Mouse (Mus musculus): Measurements from ENCODE around the gene St13. TPM values are rescaled to one million over a fixed set of nuclear protein-coding genes. Genes with fewer than 3 reads are reported as not detected.
A peak's percentile ranks its signal among the peaks of the same experiment; 100 is the strongest.

The St13 gene
- polyA plus RNA-seq, 1 experiment = 119 TPM

DNA sequence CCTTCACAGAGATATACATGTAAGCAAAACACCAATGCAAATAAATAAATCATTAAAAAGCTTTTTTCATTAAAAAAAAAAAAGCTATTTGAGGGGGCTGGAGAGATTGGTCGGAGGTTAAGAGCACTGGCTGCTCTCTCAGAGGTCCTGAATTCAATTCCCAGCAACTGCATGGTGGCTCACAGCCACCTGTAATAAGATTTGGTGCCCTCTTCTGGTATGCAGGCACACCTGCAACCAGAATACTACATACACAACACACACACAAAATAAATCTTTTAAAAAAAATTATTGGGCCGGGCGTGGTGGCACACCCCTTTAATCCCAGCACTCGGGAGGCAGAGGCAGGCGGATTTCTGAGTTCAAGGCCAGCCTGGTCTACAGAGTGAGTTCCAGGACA lies 13.6 kb downstream of the St13 start:
- no peak overlapping the region for H3K4me3 ChIP-seq (replicated peaks; ENCODE audit: control insufficient read depth, low read depth, low read length)
- no peaks in the 10 kb centered on the region for H3K4me1 ChIP-seq (ENCODE audit: control insufficient read depth, insufficient read depth, low read length)
- TF ChIP-seq CTCF (IDR thresholded peaks at IDR 0.05; ENCODE audit: control insufficient read depth, insufficient read depth, low read length) (peak; percentile 22; the same call in 1 of the 2 replicates), POLR2A (IDR thresholded peaks at IDR 0.05; ENCODE audit: borderline replicate concordance, control insufficient read depth, low read depth, low read length) (no peak)
- 89% methylated on average over 5 of the region's 5 CpGs for WGBS
- H3K27ac ChIP-seq (ENCODE audit: control insufficient read depth, insufficient read depth, low read depth, low read length, poor library complexity) = no peak overlapping the region

DNA sequence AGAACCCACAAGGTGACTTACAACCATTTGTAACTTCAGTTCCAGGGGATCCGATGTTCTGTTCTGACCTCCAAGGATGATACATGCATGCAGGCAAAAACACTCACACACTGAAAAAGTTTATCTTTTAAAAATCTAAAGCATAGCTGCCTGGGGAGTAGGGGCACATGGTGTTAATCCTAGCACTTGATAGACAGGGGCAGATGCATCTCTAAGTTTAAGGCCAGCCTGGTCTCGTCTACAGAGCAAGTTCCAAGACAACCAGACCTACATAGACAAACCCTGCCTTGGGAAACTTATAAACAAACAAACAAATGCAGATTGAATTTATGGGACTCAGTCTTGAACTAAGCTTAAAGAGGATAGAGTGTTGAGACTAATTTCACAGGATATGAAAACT lies 21.0 kb downstream of the St13 start:
- Histone ChIP-seq H3K27ac (ENCODE audit: control insufficient read depth, insufficient read depth, low read depth, low read length, poor library complexity) (no peak overlapping the region), H3K4me3 (replicated peaks; ENCODE audit: control insufficient read depth, low read depth, low read length) (no peak overlapping the region), H3K4me1 (ENCODE audit: control insufficient read depth, insufficient read depth, low read length) (no peaks in the 10 kb centered on the region)
- TF ChIP-seq CTCF (IDR thresholded peaks at IDR 0.05; ENCODE audit: control insufficient read depth, insufficient read depth, low read length) (no peak), POLR2A (IDR thresholded peaks at IDR 0.05; ENCODE audit: borderline replicate concordance, control insufficient read depth, low read depth, low read length) (no peak)
- 79% methylated on average over 2 of the region's 2 CpGs for WGBS

DNA sequence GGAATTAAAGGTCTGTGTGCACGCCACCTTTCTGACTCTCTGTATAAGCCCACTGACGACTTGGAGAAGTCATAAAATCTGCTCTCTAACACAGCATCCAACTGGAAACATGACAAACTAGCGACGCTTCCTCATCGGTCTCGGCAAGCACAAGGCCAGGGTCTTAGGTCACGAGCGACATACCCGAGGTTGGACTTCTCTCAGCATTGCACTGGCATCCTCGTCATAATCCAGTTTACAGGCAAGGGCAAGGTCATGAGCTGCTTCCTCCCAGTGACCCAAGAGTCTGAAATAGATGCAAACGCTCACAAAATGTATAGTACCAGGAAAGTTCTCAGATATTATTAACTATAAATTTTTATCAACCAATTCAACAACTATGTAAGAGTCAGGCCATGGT lies 25.3 kb downstream of the St13 start:
- no peaks in the 10 kb centered on the region for H3K4me1 ChIP-seq (ENCODE audit: control insufficient read depth, insufficient read depth, low read length)
- WGBS = 90% methylated on average over 11 of the region's 11 CpGs
- no peak overlapping the region for H3K27ac ChIP-seq (ENCODE audit: control insufficient read depth, insufficient read depth, low read depth, low read length, poor library complexity)
- H3K4me3 ChIP-seq (replicated peaks; ENCODE audit: control insufficient read depth, low read depth, low read length) = no peak overlapping the region
- TF ChIP-seq POLR2A (IDR thresholded peaks at IDR 0.05; ENCODE audit: borderline replicate concordance, control insufficient read depth, low read depth, low read length) (no peak), CTCF (IDR thresholded peaks at IDR 0.05; ENCODE audit: control insufficient read depth, insufficient read depth, low read length) (no peak)

DNA sequence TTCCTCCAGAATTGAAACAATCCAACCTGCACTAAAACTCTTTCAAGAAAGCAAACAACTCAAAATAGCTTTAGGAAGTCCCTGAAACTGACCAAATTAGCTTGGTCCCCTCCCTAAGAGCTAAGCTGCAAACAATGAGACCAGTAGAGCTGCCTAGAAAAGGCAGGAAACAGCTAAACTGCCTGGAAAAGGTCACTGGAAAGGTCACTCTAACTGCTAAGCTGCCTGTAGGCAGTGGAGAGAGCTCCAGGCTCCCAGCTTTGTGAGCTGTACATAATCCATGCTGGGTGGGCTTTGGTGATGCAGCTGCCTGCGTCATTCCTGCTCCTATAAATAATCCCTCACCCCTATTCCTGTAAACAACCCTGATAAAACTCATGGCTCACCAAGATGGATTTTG lies 29.5 kb downstream of the St13 start:
- Histone ChIP-seq H3K4me1 (ENCODE audit: control insufficient read depth, insufficient read depth, low read length) (no peaks in the 10 kb centered on the region), H3K27ac (ENCODE audit: control insufficient read depth, insufficient read depth, low read depth, low read length, poor library complexity) (no peak overlapping the region), H3K4me3 (replicated peaks; ENCODE audit: control insufficient read depth, low read depth, low read length) (no peak overlapping the region)
- TF ChIP-seq CTCF (IDR thresholded peaks at IDR 0.05; ENCODE audit: control insufficient read depth, insufficient read depth, low read length) (no peak), POLR2A (IDR thresholded peaks at IDR 0.05; ENCODE audit: borderline replicate concordance, control insufficient read depth, low read depth, low read length) (no peak)
- WGBS = 81% methylated on average over 1 of the region's 1 CpGs

DNA sequence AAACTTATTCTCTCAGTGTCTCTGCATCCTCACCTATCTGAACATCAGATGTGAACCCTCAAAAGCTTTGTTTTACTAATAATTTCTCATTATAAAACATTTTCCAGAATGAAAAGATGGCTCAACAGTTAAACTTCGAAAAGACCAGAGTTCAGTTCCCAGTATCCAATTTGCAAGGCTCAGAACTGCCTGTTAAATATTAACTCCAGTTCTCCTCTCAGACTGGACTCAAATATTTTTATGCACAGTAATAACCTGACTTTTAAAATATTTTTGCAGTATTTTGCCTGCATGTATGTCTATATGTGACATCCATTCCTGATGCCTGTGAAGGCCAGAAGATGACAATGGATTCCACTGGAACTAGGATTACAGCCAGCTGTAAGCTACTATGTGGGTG lies 31.3 kb downstream of the St13 start:
- WGBS = 85% methylated on average over 1 of the region's 1 CpGs
- Histone ChIP-seq H3K4me3 (replicated peaks; ENCODE audit: control insufficient read depth, low read depth, low read length) (no peak overlapping the region), H3K4me1 (ENCODE audit: control insufficient read depth, insufficient read depth, low read length) (no peaks in the 10 kb centered on the region), H3K27ac (ENCODE audit: control insufficient read depth, insufficient read depth, low read depth, low read length, poor library complexity) (no peak overlapping the region)
- TF ChIP-seq POLR2A (IDR thresholded peaks at IDR 0.05; ENCODE audit: borderline replicate concordance, control insufficient read depth, low read depth, low read length) (no peak), CTCF (IDR thresholded peaks at IDR 0.05; ENCODE audit: control insufficient read depth, insufficient read depth, low read length) (no peak)

DNA sequence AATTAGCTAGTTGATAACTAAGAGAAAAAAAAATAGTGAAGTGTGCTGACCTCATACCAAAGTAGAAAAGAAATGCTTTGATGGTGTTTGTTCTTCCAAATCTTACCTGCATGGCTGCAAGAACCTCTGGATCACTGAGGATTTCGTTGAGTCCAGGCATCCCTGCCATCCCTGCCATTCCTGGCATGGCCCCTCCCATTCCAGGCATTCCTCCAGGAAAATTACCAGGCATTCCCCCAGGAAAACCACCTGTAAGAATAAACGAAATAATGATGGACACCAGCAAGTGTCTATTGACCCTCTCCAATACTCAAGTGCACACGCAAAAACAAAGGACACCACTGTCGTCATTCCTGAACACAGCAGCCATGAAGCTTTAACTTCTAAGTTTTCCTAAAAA lies 33.6 kb downstream of the St13 start:
- Histone ChIP-seq H3K27ac (ENCODE audit: control insufficient read depth, insufficient read depth, low read depth, low read length, poor library complexity) (no peak overlapping the region), H3K4me1 (ENCODE audit: control insufficient read depth, insufficient read depth, low read length) (no peaks in the 10 kb centered on the region), H3K4me3 (replicated peaks; ENCODE audit: control insufficient read depth, low read depth, low read length) (no peak overlapping the region)
- TF ChIP-seq CTCF (IDR thresholded peaks at IDR 0.05; ENCODE audit: control insufficient read depth, insufficient read depth, low read length) (no peak), POLR2A (IDR thresholded peaks at IDR 0.05; ENCODE audit: borderline replicate concordance, control insufficient read depth, low read depth, low read length) (no peak)
- WGBS = 85% methylated on average over 4 of the region's 4 CpGs

DNA sequence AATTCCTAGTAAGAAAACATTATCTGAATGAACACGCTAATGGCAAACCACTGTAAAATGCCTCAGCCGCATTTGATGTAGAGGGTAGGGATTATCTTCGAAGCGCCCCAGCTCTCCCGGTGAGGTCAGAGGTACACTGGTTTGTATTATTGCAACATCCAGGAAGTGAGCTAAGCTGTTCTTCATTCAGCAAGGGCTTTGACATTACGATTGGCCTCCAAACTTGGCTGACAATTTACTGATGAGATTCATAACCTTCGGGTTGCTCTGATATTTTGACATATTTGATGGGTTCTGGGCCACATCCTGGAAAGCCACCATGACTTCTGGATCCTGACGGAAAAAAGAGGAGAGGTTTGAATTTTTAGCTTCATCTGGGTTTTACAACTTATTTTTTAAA lies 34.6 kb downstream of the St13 start:
- no peak overlapping the region for H3K4me3 ChIP-seq (replicated peaks; ENCODE audit: control insufficient read depth, low read depth, low read length)
- 58% methylated on average over 8 of the region's 8 CpGs for WGBS
- H3K4me1 ChIP-seq (ENCODE audit: control insufficient read depth, insufficient read depth, low read length) = no peaks in the 10 kb centered on the region; the same call in 1 of the 2 replicates
- H3K27ac ChIP-seq (ENCODE audit: control insufficient read depth, insufficient read depth, low read depth, low read length, poor library complexity) = no peak overlapping the region
- TF ChIP-seq POLR2A (IDR thresholded peaks at IDR 0.05; ENCODE audit: borderline replicate concordance, control insufficient read depth, low read depth, low read length) (no peak), CTCF (IDR thresholded peaks at IDR 0.05; ENCODE audit: control insufficient read depth, insufficient read depth, low read length) (no peak)

DNA sequence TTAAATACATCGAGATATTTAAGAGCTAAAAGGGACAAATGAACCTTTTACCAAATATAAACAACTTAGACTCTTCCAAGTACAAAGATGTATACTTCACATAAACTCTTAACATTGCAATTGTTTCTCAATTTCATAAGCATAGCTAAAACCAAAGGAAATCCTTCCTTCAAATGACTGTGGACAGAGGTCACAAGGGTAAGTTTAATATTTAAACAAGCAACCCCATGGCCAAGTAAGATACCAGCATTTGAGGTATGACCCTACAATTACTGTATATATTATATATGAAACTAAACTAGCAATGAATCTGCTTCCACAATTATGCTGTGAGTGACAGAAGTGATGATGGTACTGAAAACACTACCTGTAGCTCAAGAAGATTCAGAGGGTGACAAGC lies 35.6 kb downstream of the St13 start:
- Histone ChIP-seq H3K4me3 (replicated peaks; ENCODE audit: control insufficient read depth, low read depth, low read length) (no peak overlapping the region), H3K4me1 (ENCODE audit: control insufficient read depth, insufficient read depth, low read length) (peaks cover 1% of the 10 kb centered on the region; the same call in 1 of the 2 replicates)
- 75% methylated on average over 1 of the region's 1 CpGs for WGBS

DNA sequence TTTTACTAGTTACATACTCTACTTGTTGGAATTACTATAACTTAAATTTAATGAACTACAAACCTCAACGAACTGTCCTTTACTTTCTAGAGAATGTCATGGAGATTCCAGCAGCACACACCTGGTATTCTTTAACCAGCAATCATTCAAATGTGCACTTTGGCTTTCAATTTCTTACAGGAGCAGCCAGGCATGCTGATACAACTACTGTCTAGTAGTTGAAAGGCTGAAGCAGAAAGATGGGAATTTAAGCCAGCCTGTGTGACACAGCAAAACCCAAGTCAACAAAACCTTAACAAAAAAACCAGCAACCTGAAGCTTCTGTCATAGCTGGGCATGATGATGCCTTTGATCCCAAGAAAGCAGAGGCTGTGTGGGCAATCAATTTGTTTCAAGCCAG lies 37.4 kb downstream of the St13 start:
- peaks cover 1% of the 10 kb centered on the region; the same call in 1 of the 2 replicates for H3K4me1 ChIP-seq (ENCODE audit: control insufficient read depth, insufficient read depth, low read length)
- no peak overlapping the region for H3K27ac ChIP-seq (ENCODE audit: control insufficient read depth, insufficient read depth, low read depth, low read length, poor library complexity)
- TF ChIP-seq POLR2A (IDR thresholded peaks at IDR 0.05; ENCODE audit: borderline replicate concordance, control insufficient read depth, low read depth, low read length) = no peak
- TF ChIP-seq CTCF (IDR thresholded peaks at IDR 0.05; ENCODE audit: control insufficient read depth, insufficient read depth, low read length) = no peak
- WGBS = 86% methylated on average over 1 of the region's 1 CpGs
- no peak overlapping the region for H3K4me3 ChIP-seq (replicated peaks; ENCODE audit: control insufficient read depth, low read depth, low read length)

More for the DNA sequence above, 35.6 kb downstream of the St13 start:
- TF ChIP-seq CTCF (IDR thresholded peaks at IDR 0.05; ENCODE audit: control insufficient read depth, insufficient read depth, low read length) = no peak
- no peak for TF ChIP-seq POLR2A (IDR thresholded peaks at IDR 0.05; ENCODE audit: borderline replicate concordance, control insufficient read depth, low read depth, low read length)
- no peak overlapping the region for H3K27ac ChIP-seq (ENCODE audit: control insufficient read depth, insufficient read depth, low read depth, low read length, poor library complexity)
